Mouse (Mus musculus) MEL (cell line): ENCODE measurements around the gene Ppfia4. TPM values are rescaled to one million over a fixed set of nuclear protein-coding genes. Genes with fewer than 3 reads are reported as not detected.

Experiments used
- DNase-seq: peaks from one replicate; pipeline ENCODE4 v3.0.0; 2011; ENCODE audit warnings: low read depth, low spot score
- H3K27ac ChIP-seq: 2 replicates; pipeline ENCODE4 v1.5.1; 2012; ENCODE audit warnings: low read depth, mild to moderate bottlenecking, control low read depth, low read length, moderate library complexity; ENCODE audit not compliant: control insufficient read depth
- H3K27me3 ChIP-seq, 2 experiments: fragments of 150-350 bp in 1 of 2; sonication (generic) in 1 of 2; 2 replicates each; pipeline ENCODE4 v1.6.1; 2012; ENCODE audit warnings: low read length in 2 of 2, mild to moderate bottlenecking in 2 of 2, improper control_type of control experiment in 1 of 2, moderate library complexity in 1 of 2; ENCODE audit not compliant: insufficient read depth in 2 of 2, control insufficient read depth in 1 of 2
- H3K36me3 ChIP-seq, 2 experiments: 2 replicates each; pipeline ENCODE4 v1.6.1; 2012 to 2014; ENCODE audit warnings: low read length in 2 of 2, improper control_type of control experiment in 1 of 2, inconsistent platforms in 1 of 2, mild to moderate bottlenecking in 1 of 2; ENCODE audit not compliant: insufficient read depth in 2 of 2, control insufficient read depth in 1 of 2
- H3K4me1 ChIP-seq, 2 experiments: fragments of 150-350 bp in 1 of 2; sonication (generic) in 1 of 2; 2 replicates each; pipeline ENCODE4 v1.6.1; 2012; ENCODE audit warnings: low read length in 2 of 2, improper control_type of control experiment in 1 of 2, mild to moderate bottlenecking in 1 of 2; ENCODE audit not compliant: insufficient read depth in 2 of 2, control insufficient read depth in 1 of 2
- H3K4me3 ChIP-seq, 2 experiments: fragments of 150-350 bp in 1 of 2; sonication (generic) in 1 of 2; 2 replicates each; pipeline ENCODE4 v1.5.1; 2012; ENCODE audit warnings: low read depth in 2 of 2, low read length in 2 of 2, mild to moderate bottlenecking in 2 of 2, moderate library complexity in 2 of 2, control low read depth in 1 of 2, improper control_type of control experiment in 1 of 2; ENCODE audit not compliant: control insufficient read depth in 1 of 2, insufficient read depth in 1 of 2
- H3K79me2 ChIP-seq: 2 replicates; pipeline ENCODE4 v1.6.1; 2012; ENCODE audit warnings: mild to moderate bottlenecking, low read length, moderate library complexity; ENCODE audit not compliant: control insufficient read depth, poor library complexity, insufficient read depth
- H3K9ac ChIP-seq: 2 replicates; pipeline ENCODE4 v1.6.1; 2012; ENCODE audit warnings: low read depth, mild to moderate bottlenecking, control low read depth, low read length, moderate library complexity; ENCODE audit not compliant: control insufficient read depth, poor library complexity, severe bottlenecking
- H3K9me3 ChIP-seq: fragments of 150-350 bp; sonication (generic); replicated peaks from 2 replicates; pipeline ENCODE4 v1.6.1; 2012; ENCODE audit warnings: mild to moderate bottlenecking, low read length, improper control_type of control experiment, moderate library complexity; ENCODE audit not compliant: insufficient read depth
- BHLHE40 ChIP-seq: IDR thresholded peaks from 2 replicates; pipeline ENCODE4 v1.6.1; 2012; ENCODE audit warnings: low read depth, mild to moderate bottlenecking, inconsistent platforms, low read length, improper control_type of control experiment, borderline replicate concordance
- CHD2 ChIP-seq: IDR thresholded peaks from 2 replicates; pipeline ENCODE4 v1.6.1; 2011; ENCODE audit warnings: low read length, improper control_type of control experiment
- CTCF ChIP-seq, 3 experiments: IDR thresholded peaks in 2 of 3; conservative IDR thresholded peaks in 1 of 3; 2 replicates each; pipeline ENCODE4 v1.5.1; 2011 to 2012; ENCODE audit warnings: low read length in 3 of 3, low read depth in 2 of 3, mild to moderate bottlenecking in 2 of 3, improper control_type of control experiment in 1 of 3, inconsistent platforms in 1 of 3, mixed read lengths in 1 of 3, moderate library complexity in 1 of 3; ENCODE audit not compliant: control insufficient read depth in 1 of 3, insufficient read depth in 1 of 3, poor library complexity in 1 of 3, severe bottlenecking in 1 of 3
- GABPA ChIP-seq: IDR thresholded peaks from 2 replicates; pipeline ENCODE4 v1.6.1; 2012; ENCODE audit warnings: low read depth, mild to moderate bottlenecking, inconsistent platforms, low read length, improper control_type of control experiment, moderate library complexity
- GATA1 ChIP-seq: IDR thresholded peaks from 2 replicates; pipeline ENCODE4 v1.6.1; 2011; ENCODE audit warnings: low read depth, low read length, improper control_type of control experiment
- KAT2A ChIP-seq: conservative IDR thresholded peaks from 2 replicates; pipeline ENCODE4 v1.6.1; 2012; ENCODE audit warnings: low read depth, low read length, improper control_type of control experiment, inconsistent platforms
- MAFK ChIP-seq: IDR thresholded peaks from 2 replicates; pipeline ENCODE4 v1.6.1; 2011; ENCODE audit warnings: low read depth, mild to moderate bottlenecking, low read length, improper control_type of control experiment, borderline replicate concordance
- MEF2A ChIP-seq: IDR thresholded peaks from 2 replicates; pipeline ENCODE4 v1.6.1; 2014; ENCODE audit warnings: low read depth, mild to moderate bottlenecking, inconsistent platforms, low read length, improper control_type of control experiment; ENCODE audit not compliant: poor library complexity, insufficient replicate concordance, severe bottlenecking; ENCODE audit errors: extremely low read depth
- MYB ChIP-seq: IDR thresholded peaks from 2 replicates; pipeline ENCODE4 v1.6.1; 2011; ENCODE audit warnings: mild to moderate bottlenecking, low read depth, low read length, improper control_type of control experiment
- SMC3 ChIP-seq: IDR thresholded peaks from 2 replicates; pipeline ENCODE4 v1.6.1; 2011; ENCODE audit warnings: low read depth, low read length, improper control_type of control experiment
- TAL1 ChIP-seq: IDR thresholded peaks from 2 replicates; pipeline ENCODE4 v1.6.1; 2012; ENCODE audit warnings: mild to moderate bottlenecking, inconsistent platforms, low read length, moderate library complexity, mixed read lengths
- TCF12 ChIP-seq: IDR thresholded peaks from 2 replicates; pipeline ENCODE4 v1.6.1; 2014; ENCODE audit warnings: low read depth, mild to moderate bottlenecking, inconsistent platforms, low read length, improper control_type of control experiment, moderate library complexity
- USF1 ChIP-seq: IDR thresholded peaks from 2 replicates; pipeline ENCODE4 v1.6.1; 2014; ENCODE audit warnings: low read depth, mild to moderate bottlenecking, inconsistent platforms, low read length, improper control_type of control experiment, moderate library complexity
- USF2 ChIP-seq, 2 experiments: IDR thresholded peaks; 2 replicates each; pipeline ENCODE4 v1.6.1; 2011 to 2012; ENCODE audit warnings: improper control_type of control experiment in 2 of 2, low read length in 2 of 2, borderline replicate concordance in 1 of 2, inconsistent platforms in 1 of 2, low read depth in 1 of 2, mild to moderate bottlenecking in 1 of 2; ENCODE audit not compliant: insufficient read depth in 1 of 2
- ZKSCAN1 ChIP-seq: IDR thresholded peaks from 2 replicates; pipeline ENCODE4 v1.6.1; 2012; ENCODE audit warnings: low read depth, mild to moderate bottlenecking, inconsistent platforms, low read length, improper control_type of control experiment, moderate library complexity
- ZMIZ1 ChIP-seq: IDR thresholded peaks from 2 replicates; pipeline ENCODE4 v1.6.1; 2012; ENCODE audit warnings: low read depth, mild to moderate bottlenecking, inconsistent platforms, low read length, improper control_type of control experiment, moderate library complexity
- polyA plus RNA-seq, 2 experiments: library from polyadenylated mRNA; stranded (reverse) in 1 of 2; unstranded in 1 of 2; fragments of >175 nt in 1 of 2; fragments of >200 nt in 1 of 2; gene quantifications; 2 replicates each; pipeline versions ENCODE4 v1.2.1 to v1.2.4; 2012; ENCODE audit warnings: low replicate concordance in 2 of 2, low read depth in 1 of 2; ENCODE audit not compliant: insufficient read length in 2 of 2, insufficient read depth in 1 of 2, missing spikeins in 1 of 2
- total RNA-seq: library from RNA; depleted of rRNA; stranded (reverse); fragments of 300-350 nt; gene quantifications from 2 replicates; pipeline ENCODE4 v1.2.3, GENCODE M21; 2012

The Ppfia4 gene
- total and polyA plus RNA-seq, 3 experiments = 0.11 TPM; not detected in 2

DNA sequence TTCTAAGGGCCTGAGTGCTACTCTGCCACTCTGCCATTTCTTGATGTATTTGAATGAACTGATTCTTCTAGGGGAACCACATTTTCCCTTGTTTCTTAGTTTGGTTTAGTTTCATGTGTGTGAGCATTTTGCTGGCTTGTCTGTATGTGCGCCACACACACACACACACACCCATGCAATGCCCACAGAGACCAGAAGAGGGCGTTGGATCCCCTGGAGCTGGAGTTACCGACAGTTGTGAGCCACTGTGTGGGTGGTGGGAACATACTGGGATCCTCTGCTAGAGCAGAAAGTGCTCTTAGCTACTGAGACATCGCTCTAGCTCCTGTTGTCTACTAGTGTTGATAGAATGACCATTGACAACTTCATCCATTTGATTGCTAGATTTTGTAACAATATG, 51.2 kb downstream of the Ppfia4 start:
- H3K27ac ChIP-seq = no peak overlapping the region
- H3K9ac ChIP-seq = no peak overlapping the region
- 0 out of 4 replicates have a peak, but pooled peaks cover 0 to 2% of the 10 kb centered on the region in 2 experiments for H3K36me3 ChIP-seq
- H3K4me3 ChIP-seq = no peak overlapping the region
- H3K4me1 ChIP-seq = peaks cover 0 to 3% of the 10 kb centered on the region in 2 experiments; a peak in 2 of 4 replicates
- H3K79me2 ChIP-seq = no peaks in the 10 kb centered on the region
- no peak for DNase-seq
- H3K9me3 ChIP-seq = no peaks in the 10 kb centered on the region
- peak; percentile 28 to 43 (median 42) for TF ChIP-seq CTCF (IDR thresholded peaks at IDR 0.05 in 2 of 3, conservative IDR thresholded peaks at IDR 0.05 in 1 of 3; ENCODE audit: control insufficient read depth in 1 of 3, insufficient read depth in 1 of 3, low read depth in 2 of 3, low read length in 3 of 3, poor library complexity in 1 of 3, severe bottlenecking in 1 of 3)
- no peak for TF ChIP-seq TCF12
- TF ChIP-seq SMC3 = 0 out of 2 replicates have a peak, but pooled peaks have one; percentile 22
- H3K27me3 ChIP-seq = 0 out of 4 replicates have a peak, but pooled peaks cover 0 to 2% of the 10 kb centered on the region in 2 experiments

DNA sequence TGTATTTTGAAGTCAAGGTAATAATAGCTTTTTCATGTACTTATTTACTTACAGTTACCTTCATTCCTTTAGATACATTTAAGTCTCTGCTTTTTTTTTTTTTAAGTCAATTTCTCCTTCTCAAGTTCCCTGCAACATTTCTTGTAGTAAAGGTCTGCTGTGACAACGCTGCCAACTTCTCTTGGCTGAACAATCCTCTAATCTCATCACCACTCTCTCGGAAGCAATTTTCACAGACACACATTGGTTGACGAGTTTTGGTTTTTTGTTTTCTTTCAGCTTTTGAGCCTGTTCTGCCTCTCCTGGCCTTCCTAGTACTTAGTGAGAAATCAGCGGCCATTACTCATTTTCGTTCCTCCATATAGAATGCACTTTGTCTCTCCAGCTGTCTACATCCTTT, 52.6 kb downstream of the Ppfia4 start:
- Histone ChIP-seq H3K27me3 (no peaks in the 10 kb centered on the region), H3K4me1 (peaks cover 0 to 3% of the 10 kb centered on the region in 2 experiments; a peak in 2 of 4 replicates), H3K36me3 (0 out of 4 replicates have a peak, but pooled peaks cover 0 to 2% of the 10 kb centered on the region in 2 experiments), H3K9ac (no peak overlapping the region), H3K79me2 (no peaks in the 10 kb centered on the region), H3K9me3 (no peaks in the 10 kb centered on the region), H3K4me3 (no peak overlapping the region), H3K27ac (no peak overlapping the region)
- no peak for DNase-seq
- TF ChIP-seq TAL1 (no peak), USF1 (no peak), ZMIZ1 (no peak), CHD2 (no peak), KAT2A (no peak), GATA1 (no peak), GABPA (no peak), MEF2A (no peak), USF2 (IDR thresholded peaks at IDR 0.05; ENCODE audit: borderline replicate concordance in 1 of 2, insufficient read depth in 1 of 2, low read depth in 1 of 2, low read length in 2 of 2) (no peak), MAFK (no peak), BHLHE40 (no peak), ZKSCAN1 (no peak), MYB (no peak)
